Mouse (Mus musculus): ENCODE data around the gene Gart.

- TF ChIP-seq CTCF (IDR thresholded peaks at IDR 0.05; ENCODE audit: extremely low read depth, insufficient read depth, low read length) (no peak), POLR2A (IDR thresholded peaks at IDR 0.05; ENCODE audit: extremely low read depth, insufficient read depth, low read length) (no peak)
These were observed 13.0 kb upstream of the Gart start for GRCm38 (mm10) chr16:91659798-91660197.
